Mouse (Mus musculus) spleen, postnatal 10 days (tissue): ENCODE measurements around the gene Ctnnd2.

Source experiments
- DNase-seq, 2 experiments: peaks; one replicate each; pipeline ENCODE4 v3.0.0; 2021 to 2022; ENCODE audit warnings: low spot score in 2 of 2

Ctnnd2 gene

GRCm38 (mm10) chr15:30714823-30715222, 542.4 kb downstream of the Ctnnd2 start:
- no peak for DNase-seq

GRCm38 (mm10) chr15:30718811-30719210, 546.4 kb downstream of the Ctnnd2 start:
- DNase-seq, result no peak

GRCm38 (mm10) chr15:30719226-30719625, 546.8 kb downstream of the Ctnnd2 start:
- no peak for DNase-seq

GRCm38 (mm10) chr15:30721098-30721497, 548.7 kb downstream of the Ctnnd2 start:
- no peak for DNase-seq

- no peak for DNase-seq
These were observed 553.7 kb downstream of the Ctnnd2 start for GRCm38 (mm10) chr15:30726066-30726465.

- no peak for DNase-seq
These were observed 565.8 kb downstream of the Ctnnd2 start for GRCm38 (mm10) chr15:30738178-30738577.

GRCm38 (mm10) chr15:30740728-30741127, 568.3 kb downstream of the Ctnnd2 start:
- DNase-seq, result peak; percentile 4 to 34

- no peak for DNase-seq
These were observed 585.6 kb downstream of the Ctnnd2 start for GRCm38 (mm10) chr15:30757991-30758390.

- DNase-seq, result no peak
These were observed 589.8 kb downstream of the Ctnnd2 start for GRCm38 (mm10) chr15:30762211-30762610.

GRCm38 (mm10) chr15:30762695-30763285, 590.4 kb downstream of the Ctnnd2 start:
- DNase-seq, result no peak

- no peak for DNase-seq
These were observed 604.5 kb downstream of the Ctnnd2 start for GRCm38 (mm10) chr15:30776931-30777330.

- DNase-seq, result no peak
These were observed 605.4 kb downstream of the Ctnnd2 start for GRCm38 (mm10) chr15:30777801-30778200.

GRCm38 (mm10) chr15:30779903-30780302, 607.5 kb downstream of the Ctnnd2 start:
- no peak for DNase-seq

GRCm38 (mm10) chr15:30780977-30781376, 608.6 kb downstream of the Ctnnd2 start:
- no peak for DNase-seq

- no peak for DNase-seq
These were observed 613.4 kb downstream of the Ctnnd2 start for GRCm38 (mm10) chr15:30785706-30786320.

- no peak for DNase-seq
These were observed 620.9 kb downstream of the Ctnnd2 start for GRCm38 (mm10) chr15:30793260-30793659.

GRCm38 (mm10) chr15:30795723-30796122, 623.3 kb downstream of the Ctnnd2 start:
- DNase-seq, result no peak

GRCm38 (mm10) chr15:30827424-30828263, 655.3 kb downstream of the Ctnnd2 start:
- DNase-seq, result no peak

GRCm38 (mm10) chr15:30857277-30858176, 685.1 kb downstream of the Ctnnd2 start:
- DNase-seq, result no peak

- DNase-seq, result no peak
These were observed 695.0 kb downstream of the Ctnnd2 start for GRCm38 (mm10) chr15:30867429-30867828.

- DNase-seq, result no peak
These were observed 697.5 kb downstream of the Ctnnd2 start for GRCm38 (mm10) chr15:30869673-30870512.
